ENCODE assay signal across 8 mouse cellular contexts in the genomic region with DNA sequence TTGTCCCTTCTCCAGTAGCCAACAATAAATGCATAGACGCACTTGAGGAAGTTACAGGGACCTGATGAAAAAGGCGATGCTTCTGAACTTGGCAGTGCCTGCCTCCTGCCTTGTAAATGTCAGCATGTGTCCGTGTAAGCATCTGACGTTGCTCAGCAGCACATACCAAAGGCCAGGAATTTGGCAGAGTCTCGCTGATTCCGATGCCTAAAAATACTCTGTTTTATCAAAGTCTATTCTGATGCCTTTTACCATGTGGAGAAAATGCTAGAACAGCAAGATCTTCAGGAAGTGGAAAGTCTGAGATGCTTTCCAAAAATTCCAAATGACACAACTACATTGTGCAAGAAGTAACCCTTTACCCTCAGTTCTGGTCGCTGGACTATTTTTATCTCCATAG.
DNase-seq lines count a peak whose midpoint lies in the region; ATAC-seq and TF ChIP-seq lines count a peak whose summit lies in the region.

No protein-coding gene starts in this region.

- ATAC-seq in hindbrain, postnatal 0 days = peak; percentile 72
- ATAC-seq in lung, embryonic 15.5 days (ENCODE audit: borderline replicate concordance, extremely low read depth, low FRiP score, low TSS enrichment) = peak; percentile 91

- no peak overlapping the region for H3K4me2 ChIP-seq in hindbrain, postnatal 0 days (ENCODE audit: low read depth, low read length)
- H3K4me2 ChIP-seq in lung, embryonic 15.5 days = no peak overlapping the region

- no peaks in the 10 kb centered on the region for H3K27me3 ChIP-seq in hindbrain, postnatal 0 days (ENCODE audit: insufficient read depth, low read length)
- no peaks in the 10 kb centered on the region for H3K27me3 ChIP-seq in lung, embryonic 15.5 days
- H3K27me3 ChIP-seq in thymus, adult 2 months (ENCODE audit: control insufficient read depth, insufficient read depth, low read length) = no peaks in the 10 kb centered on the region

- peaks cover 12% of the 10 kb centered on the region for H3K4me1 ChIP-seq in hindbrain, postnatal 0 days (ENCODE audit: insufficient read depth, low read length)
- peaks cover 31% of the 10 kb centered on the region; the same call in 1 of the 2 replicates for H3K4me1 ChIP-seq in lung, embryonic 15.5 days
- H3K4me1 ChIP-seq in thymus, adult 2 months (replicated peaks; ENCODE audit: control insufficient read depth, insufficient read depth, low read length) = no peaks in the 10 kb centered on the region

- TF ChIP-seq CTCF in hindbrain, postnatal 0 days (IDR thresholded peaks at IDR 0.05; ENCODE audit: low read depth) = no peak
- no peak for TF ChIP-seq CTCF in thymus, adult 2 months (IDR thresholded peaks at IDR 0.05; ENCODE audit: borderline replicate concordance, control insufficient read depth, extremely low read depth, insufficient read depth, low read length, poor library complexity)

- peak; percentile 26 for DNase-seq in left cerebral cortex, adult 11 months (ENCODE audit: low spot score)
- DNase-seq in left cerebral cortex, adult 18-20 months (ENCODE audit: low spot score in 2 of 2) = no peak
- peak; percentile 65 for DNase-seq in adrenal gland, postnatal 10 days
- DNase-seq in fibroblast of lung, adult 2 months (ENCODE audit: low read depth) = peak; percentile 75
- peak; percentile 71 for DNase-seq in hindbrain, postnatal 0 days (ENCODE audit: low spot score)
- DNase-seq in thymus, adult 2 months = no peak
- DNase-seq in right cerebral cortex, postnatal 36 days (ENCODE audit: low spot score in 2 of 2) = no peak

- no peaks in the 10 kb centered on the region for H3K36me3 ChIP-seq in hindbrain, postnatal 0 days (ENCODE audit: insufficient read depth, low read length)
- H3K36me3 ChIP-seq in lung, embryonic 15.5 days = no peaks in the 10 kb centered on the region
- H3K36me3 ChIP-seq in thymus, adult 2 months (ENCODE audit: control insufficient read depth, insufficient read depth, low read length) = no peaks in the 10 kb centered on the region

- no peak overlapping the region for H3K27ac ChIP-seq in hindbrain, postnatal 0 days
- H3K27ac ChIP-seq in lung, embryonic 15.5 days = peak overlapping the region; percentile 90
- H3K27ac ChIP-seq in thymus, adult 2 months (ENCODE audit: control insufficient read depth, insufficient read depth, low read length) = no peak overlapping the region

- H3K9me3 ChIP-seq in hindbrain, postnatal 0 days (ENCODE audit: low read length) = no peaks in the 10 kb centered on the region
- H3K9me3 ChIP-seq in lung, embryonic 15.5 days = no peaks in the 10 kb centered on the region

- 31% methylated on average over 7 of the region's 7 CpGs for WGBS in hindbrain, postnatal 0 days
- 39% methylated on average over 7 of the region's 7 CpGs for WGBS in lung, embryonic 15.5 days
- 87% methylated on average over 7 of the region's 7 CpGs for whole genome bisulfite sequencing in thymus, adult 2 months

- no peak overlapping the region for H3K4me3 ChIP-seq in hindbrain, postnatal 0 days (ENCODE audit: low read length)
- no peak overlapping the region for H3K4me3 ChIP-seq in lung, embryonic 15.5 days
- H3K4me3 ChIP-seq in thymus, adult 2 months (ENCODE audit: control insufficient read depth, insufficient read depth, low read length) = no peak overlapping the region

- H3K9ac ChIP-seq in hindbrain, postnatal 0 days (replicated peaks; ENCODE audit: low read length) = no peak overlapping the region
- H3K9ac ChIP-seq in lung, embryonic 15.5 days = no peak overlapping the region

- TF ChIP-seq POLR2A in thymus, adult 2 months (IDR thresholded peaks at IDR 0.05; ENCODE audit: control insufficient read depth, extremely low read depth, insufficient read depth, low read length, poor library complexity) = no peak

Comparison
In these comparisons a context has a peak if more than half of its experiments do, and no peak if none do; other contexts are left out.
1. DNase-seq: peak in left cerebral cortex, adult 11 months (single experiment), adrenal gland, postnatal 10 days (single experiment), fibroblast of lung, adult 2 months (single experiment) and hindbrain, postnatal 0 days (single experiment); none in left cerebral cortex, adult 18-20 months (0 of 2), thymus, adult 2 months (single experiment) and right cerebral cortex, postnatal 36 days (0 of 2).